Mouse (Mus musculus): ENCODE data around the gene Ckap2l.

The Ckap2l gene

GRCm38 (mm10) chr2:129261151-129261794, 35.7 kb downstream of the Ckap2l start:
- DNase-seq: no peak

- DNase-seq: no peak
Observed at GRCm38 (mm10) chr2:129260646-129261045, 36.4 kb downstream of the Ckap2l start.

GRCm38 (mm10) chr2:129258475-129259211, 38.4 kb downstream of the Ckap2l start:
- peak; percentile 53 for DNase-seq

- no peak for DNase-seq
Observed at GRCm38 (mm10) chr2:129258056-129258455, 39.0 kb downstream of the Ckap2l start.

- no peak for DNase-seq
Observed at GRCm38 (mm10) chr2:129256006-129256405, 41.0 kb downstream of the Ckap2l start.

GRCm38 (mm10) chr2:129254076-129254475, 42.9 kb downstream of the Ckap2l start:
- DNase-seq: no peak

- DNase-seq: no peak
Observed at GRCm38 (mm10) chr2:129253631-129253970, 43.4 kb downstream of the Ckap2l start.

- DNase-seq: no peak
Observed at GRCm38 (mm10) chr2:129252836-129253630, 44.0 kb downstream of the Ckap2l start.

GRCm38 (mm10) chr2:129249321-129249720, 47.7 kb downstream of the Ckap2l start:
- DNase-seq: no peak

GRCm38 (mm10) chr2:129247707-129248121, 49.3 kb downstream of the Ckap2l start:
- DNase-seq: no peak

- DNase-seq: no peak
Observed at GRCm38 (mm10) chr2:129246924-129247323, 50.1 kb downstream of the Ckap2l start.

GRCm38 (mm10) chr2:129246436-129246835, 50.6 kb downstream of the Ckap2l start:
- no peak for DNase-seq

- DNase-seq: no peak
Observed at GRCm38 (mm10) chr2:129245618-129246017, 51.4 kb downstream of the Ckap2l start.

- DNase-seq: no peak
Observed at GRCm38 (mm10) chr2:129244446-129245120, 52.4 kb downstream of the Ckap2l start.

- no peak for DNase-seq
Observed at GRCm38 (mm10) chr2:129243786-129244185, 53.2 kb downstream of the Ckap2l start.

- DNase-seq: no peak
Observed at GRCm38 (mm10) chr2:129243005-129243404, 54.0 kb downstream of the Ckap2l start.

GRCm38 (mm10) chr2:129241845-129242833, 54.9 kb downstream of the Ckap2l start:
- DNase-seq: no peak

- DNase-seq: no peak
Observed at GRCm38 (mm10) chr2:129240726-129241432, 56.1 kb downstream of the Ckap2l start.

GRCm38 (mm10) chr2:129236526-129236925, 60.5 kb downstream of the Ckap2l start:
- no peak for DNase-seq

- no peak for DNase-seq
Observed at GRCm38 (mm10) chr2:129234731-129235130, 62.3 kb downstream of the Ckap2l start.

GRCm38 (mm10) chr2:129233803-129234477, 63.1 kb downstream of the Ckap2l start:
- no peak for DNase-seq

Measured in right cerebral cortex, postnatal 4 days (tissue).